Mouse (Mus musculus): ENCODE results near the gene Tmem63c.

Tmem63c gene

GRCm38 (mm10) chr12:87002209-87002608, 18.9 kb upstream of the Tmem63c start:
- no peak for DNase-seq

DNA sequence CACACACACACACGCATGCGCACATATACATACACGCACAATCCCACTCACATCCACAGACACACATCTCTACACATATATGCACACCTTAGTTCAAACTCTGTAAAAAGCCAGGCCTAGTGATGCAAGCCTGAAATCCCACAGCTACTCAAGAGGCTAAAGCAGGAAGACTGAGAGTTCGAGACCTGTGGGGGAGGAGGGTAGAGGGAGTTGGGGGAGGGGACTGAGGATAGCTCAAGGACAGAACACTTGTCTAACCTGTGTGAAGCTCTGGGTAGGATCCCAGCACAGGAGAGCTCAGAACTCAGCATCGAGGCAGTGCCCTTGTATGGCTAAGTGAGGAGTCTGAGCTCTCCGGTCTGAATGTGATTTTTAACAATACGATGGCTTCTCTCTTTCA, 18.3 kb upstream of the Tmem63c start:
- no peak for DNase-seq

GRCm38 (mm10) chr12:87003606-87004005, 17.5 kb upstream of the Tmem63c start:
- no peak for DNase-seq

DNA sequence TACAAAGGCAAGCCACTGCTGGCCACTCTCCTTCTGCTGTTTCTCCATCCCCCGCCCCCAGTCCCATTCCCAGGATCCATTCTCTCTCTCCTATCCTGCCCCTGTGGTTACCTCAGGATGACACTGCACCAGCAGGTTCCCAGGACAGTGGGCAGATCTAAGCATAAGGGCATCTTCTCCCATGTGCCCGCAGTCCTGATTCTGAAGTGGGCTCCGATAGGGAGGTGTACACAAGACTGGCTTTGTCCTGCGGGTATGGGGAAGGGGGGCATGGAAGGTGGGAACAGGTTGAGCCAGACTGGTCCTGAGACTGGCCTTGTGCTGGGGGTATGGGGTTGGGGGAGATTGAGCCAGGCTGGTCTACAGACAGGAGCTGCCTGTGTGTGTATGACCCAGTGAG, 16.5 kb upstream of the Tmem63c start:
- DNase-seq = no peak

- DNase-seq = no peak
Observed at GRCm38 (mm10) chr12:87017041-87017440, 4.1 kb upstream of the Tmem63c start.

GRCm38 (mm10) chr12:87018756-87019155, 2.4 kb upstream of the Tmem63c start:
- DNase-seq = no peak

GRCm38 (mm10) chr12:87022006-87022405, 866 bp downstream of the Tmem63c start:
- no peak for DNase-seq

DNA sequence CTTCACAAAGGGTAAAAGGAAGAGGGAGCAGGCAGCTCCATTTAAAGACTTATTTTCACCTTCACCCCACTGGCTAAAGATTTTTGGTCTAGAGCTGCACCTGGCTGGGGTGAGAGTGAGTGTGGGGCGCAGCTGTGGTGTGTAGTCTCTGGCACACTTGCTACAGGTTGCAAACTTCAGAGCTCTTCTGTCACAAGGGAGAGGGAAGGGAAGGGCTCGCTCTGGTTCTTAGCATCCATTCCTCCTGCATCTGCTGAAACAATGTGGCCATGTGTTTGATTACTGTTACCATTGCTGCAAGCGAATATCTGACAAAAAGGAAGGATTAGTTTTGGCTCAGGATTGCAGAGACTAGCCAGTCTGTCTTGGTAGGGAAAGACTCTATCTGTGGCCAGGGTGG, 2.3 kb downstream of the Tmem63c start:
- no peak for DNase-seq

DNA sequence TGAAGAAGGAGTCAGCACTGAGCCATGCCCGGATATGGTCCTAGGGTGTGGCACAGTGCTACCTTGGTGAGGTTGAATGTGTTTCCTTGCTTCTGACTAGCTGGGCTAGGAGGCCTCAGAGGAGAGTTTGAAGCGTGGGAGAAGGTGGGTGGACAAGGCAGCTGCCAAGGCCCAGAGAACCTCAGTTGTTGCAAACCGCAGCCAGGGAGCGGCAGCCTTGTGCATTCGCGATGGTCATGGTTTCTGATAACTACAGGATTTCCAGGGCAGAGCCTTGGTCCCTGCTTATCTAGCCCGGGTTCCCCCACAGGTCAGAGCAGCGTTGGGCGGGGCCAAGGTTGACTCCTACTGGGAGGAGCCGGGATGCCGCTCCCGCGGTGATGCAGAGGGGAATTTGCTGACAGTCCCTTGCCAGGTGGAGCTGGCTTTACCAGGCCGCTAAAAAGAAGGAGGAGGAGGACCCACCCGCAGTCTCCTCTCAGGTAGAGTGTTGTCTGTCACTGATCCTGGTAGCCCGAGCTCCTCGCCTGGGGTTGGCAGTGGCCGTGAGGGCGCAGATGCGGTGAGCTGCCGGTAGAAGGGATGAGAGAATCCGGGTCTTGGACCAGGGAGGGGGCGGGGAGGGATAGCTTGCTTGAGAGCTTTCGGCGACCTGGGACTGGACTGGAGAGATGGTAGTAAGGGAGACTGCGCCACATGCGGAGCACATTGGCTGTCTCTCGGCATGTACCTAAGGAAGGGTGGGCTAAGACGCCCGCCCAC, 5.2 kb downstream of the Tmem63c start:
- peak; percentile 83 for DNase-seq

DNA sequence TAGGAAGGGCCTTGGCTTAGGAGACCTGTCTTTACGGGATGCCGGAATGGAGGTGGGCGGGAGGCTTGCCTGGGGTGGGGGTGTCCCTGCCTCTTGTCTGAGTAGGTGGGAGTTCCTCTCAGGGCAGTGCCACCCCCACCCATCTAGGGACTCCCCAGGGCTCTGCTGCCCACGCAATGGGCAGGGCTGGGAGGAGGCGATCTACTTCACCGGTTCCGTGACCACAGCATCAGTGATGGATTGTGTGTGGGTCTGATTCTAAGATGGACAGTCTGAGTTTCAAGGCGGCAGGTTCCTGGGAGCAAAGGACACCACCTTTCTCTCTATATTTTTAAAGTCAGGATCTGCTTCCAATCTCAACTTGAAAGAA, 5.7 kb downstream of the Tmem63c start:
- DNase-seq = peak; percentile 29

DNA sequence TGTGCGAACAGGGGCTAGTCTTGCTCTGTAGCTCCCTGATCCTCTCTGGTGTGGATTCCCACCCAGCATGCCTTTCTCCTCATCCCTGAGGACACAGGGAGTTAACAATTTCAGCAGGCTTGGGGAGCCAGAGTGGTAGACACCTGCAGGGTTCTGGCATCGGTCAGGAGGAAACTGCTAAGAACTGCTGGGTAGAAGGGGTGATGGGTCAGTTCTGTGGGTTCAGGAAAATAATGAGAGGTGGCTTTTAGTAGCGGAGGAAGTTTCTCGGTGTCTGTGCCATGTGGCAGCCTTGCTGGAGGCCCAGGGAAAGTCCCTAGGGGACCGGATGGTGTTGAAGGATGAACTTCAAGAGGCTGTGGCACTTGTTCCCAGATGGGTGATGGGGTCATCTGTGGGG, 6.3 kb downstream of the Tmem63c start:
- no peak for DNase-seq

- no peak for DNase-seq
Observed at GRCm38 (mm10) chr12:87028068-87028467, 6.9 kb downstream of the Tmem63c start.

- no peak for DNase-seq
Observed at GRCm38 (mm10) chr12:87029251-87029976, 8.3 kb downstream of the Tmem63c start.

DNA sequence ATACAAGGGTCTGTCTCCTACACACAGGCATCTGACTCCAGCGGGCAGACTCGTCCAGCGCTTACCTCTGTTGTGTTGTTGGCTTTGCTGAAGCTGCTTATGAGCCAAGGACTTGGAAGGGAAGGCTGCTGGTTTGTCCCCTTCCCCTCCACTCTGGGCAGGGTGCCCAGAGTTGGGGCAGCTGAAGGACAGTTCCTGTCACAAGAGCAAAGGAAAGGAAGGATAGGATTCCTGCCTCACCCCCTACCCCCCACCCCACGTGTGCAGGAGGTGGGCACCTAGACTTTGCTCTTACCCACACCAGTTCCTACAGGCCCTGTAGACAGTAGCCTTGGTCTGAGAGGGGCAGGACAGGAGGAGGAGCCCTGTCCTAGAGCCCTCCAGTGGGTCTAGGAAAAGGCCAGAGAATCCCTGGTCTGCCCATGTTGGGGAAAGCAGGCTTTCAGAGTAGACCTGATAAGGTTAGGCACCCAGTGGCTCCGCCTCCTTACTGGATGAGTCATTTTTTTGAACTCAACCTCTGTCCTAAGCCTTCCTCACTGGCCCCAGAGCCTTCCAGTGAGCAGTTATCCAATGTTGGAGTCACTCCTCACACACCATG, 10.1 kb downstream of the Tmem63c start:
- DNase-seq = no peak

- no peak for DNase-seq
Observed at GRCm38 (mm10) chr12:87036631-87037030, 15.5 kb downstream of the Tmem63c start.

DNA sequence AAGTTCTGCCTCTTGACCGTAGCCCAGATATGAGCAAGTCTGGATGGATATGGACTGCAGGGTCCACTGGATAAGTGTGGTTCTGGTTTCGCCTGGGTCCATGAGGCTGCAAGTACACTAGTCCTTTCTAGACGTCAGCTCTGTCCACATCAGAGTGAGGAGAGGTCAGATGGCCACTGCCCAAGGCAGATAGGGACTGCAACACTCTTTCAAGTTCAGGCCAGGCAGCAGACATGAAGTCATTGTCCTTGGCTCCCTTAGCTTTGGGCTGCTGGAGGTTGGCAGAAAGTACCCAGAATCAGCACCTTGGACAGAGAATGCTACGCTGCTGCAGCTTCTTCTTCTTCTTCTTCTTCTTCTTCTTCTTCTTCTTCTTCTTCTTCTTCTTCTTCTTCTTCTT, 19.0 kb downstream of the Tmem63c start:
- DNase-seq = no peak

GRCm38 (mm10) chr12:87040857-87041256, 19.7 kb downstream of the Tmem63c start:
- DNase-seq = peak; percentile 85

GRCm38 (mm10) chr12:87042456-87042855, 21.3 kb downstream of the Tmem63c start:
- DNase-seq = no peak

- DNase-seq = peak; percentile 77
Observed at GRCm38 (mm10) chr12:87043221-87043620, 22.1 kb downstream of the Tmem63c start.

- peak; percentile 66 for DNase-seq
Observed at GRCm38 (mm10) chr12:87044711-87045110, 23.6 kb downstream of the Tmem63c start.

DNA sequence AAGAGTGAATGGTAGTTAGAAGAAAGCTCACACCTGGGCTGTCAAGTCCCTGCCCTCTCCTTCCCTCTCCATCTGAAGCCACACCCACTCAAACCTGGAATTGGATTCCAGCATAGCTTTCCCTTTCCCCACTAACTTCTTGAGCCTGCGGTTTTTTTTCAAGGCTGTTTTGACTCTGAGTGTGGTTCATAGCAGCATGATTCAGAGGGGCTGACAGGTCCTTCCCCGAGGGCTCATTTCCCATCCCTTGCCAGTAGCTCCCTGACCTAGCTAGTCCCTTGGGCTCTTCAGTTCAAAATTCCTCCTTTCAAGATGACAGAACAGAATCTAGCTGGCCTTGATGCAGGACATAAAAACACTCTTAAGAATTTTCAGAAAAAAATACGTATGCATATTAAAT, 26.4 kb downstream of the Tmem63c start:
- no peak for DNase-seq

DNA sequence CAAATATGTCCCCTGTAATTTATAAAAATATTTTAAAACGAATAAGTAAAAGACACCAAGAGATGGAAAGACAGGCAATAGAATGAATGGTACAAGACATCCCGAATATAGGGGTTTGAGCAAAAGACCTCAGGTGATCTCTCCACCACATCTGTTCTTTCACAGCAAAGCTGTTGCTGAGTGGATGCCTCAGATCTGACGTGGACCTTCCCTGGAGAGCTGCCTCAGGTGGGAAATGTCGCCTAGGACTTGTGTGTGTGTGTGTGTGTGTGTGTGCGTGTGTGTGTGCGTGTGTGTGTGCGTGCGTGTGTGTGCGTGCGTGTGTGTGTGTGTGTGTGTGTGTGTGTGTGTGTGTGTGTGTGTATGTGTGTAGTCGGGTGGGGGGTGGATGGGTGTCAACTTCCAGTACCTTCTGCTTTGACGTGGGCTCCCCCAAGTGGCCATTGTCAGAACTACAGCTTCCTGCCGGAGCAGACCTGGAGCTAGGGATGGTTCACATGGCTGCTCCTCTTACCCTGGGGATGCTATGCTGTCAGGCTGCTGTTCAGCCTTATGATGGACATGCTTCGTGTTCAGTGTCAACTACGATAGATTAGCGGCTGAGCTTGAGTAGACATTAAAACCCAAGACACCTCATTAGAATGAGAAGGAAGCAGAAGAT, 31.7 kb downstream of the Tmem63c start:
- peak; percentile 89 for DNase-seq

DNA sequence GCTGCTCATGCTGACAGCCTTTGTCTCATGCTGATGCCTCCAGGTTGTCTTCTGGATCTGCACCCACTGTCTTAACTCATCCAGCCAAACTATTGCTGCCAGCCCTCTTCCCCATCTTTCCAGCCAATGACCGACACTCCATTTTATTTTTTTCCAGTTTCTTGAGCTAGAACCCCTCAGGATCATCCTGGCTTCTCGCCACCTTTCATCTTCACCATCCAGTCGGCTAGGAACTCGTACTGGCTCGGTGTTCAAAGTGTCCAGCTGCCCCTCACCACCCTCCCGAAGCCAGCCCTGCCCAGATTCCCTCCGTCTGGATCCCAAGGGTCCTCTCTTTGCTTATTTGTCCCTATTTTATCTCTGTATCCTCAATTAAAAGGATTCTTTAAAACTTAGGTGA, 33.7 kb downstream of the Tmem63c start:
- DNase-seq = no peak

DNA sequence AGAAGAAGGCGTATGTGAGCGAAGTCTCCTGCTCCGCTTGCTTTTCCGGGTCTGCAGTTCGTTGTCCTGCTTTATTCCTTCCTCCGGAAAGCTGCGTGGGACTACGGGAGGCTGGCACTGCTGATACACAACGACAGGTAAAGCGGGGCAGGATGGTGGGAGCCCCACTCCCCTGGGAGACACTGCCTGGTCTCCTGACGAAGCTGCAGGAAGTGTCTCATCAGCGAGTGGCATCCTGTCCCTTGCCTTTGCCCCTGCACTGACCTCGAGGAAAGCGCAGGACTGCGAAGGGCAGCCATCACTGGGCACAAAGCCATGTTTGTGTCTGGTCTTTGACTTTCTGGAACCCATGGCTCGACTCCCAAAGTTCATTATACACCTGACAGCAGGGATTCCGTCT, 35.9 kb downstream of the Tmem63c start:
- no peak for DNase-seq

Data from right cerebral cortex, adult 18-20 months (tissue).